Mouse (Mus musculus) lung, embryonic 16.5 days (tissue): ENCODE results near the gene Gm49395. TPM values are rescaled to one million over a fixed set of nuclear protein-coding genes. Genes with fewer than 3 reads are reported as not detected.
A peak's percentile ranks its signal among the peaks of the same experiment; 100 is the strongest.

ENCODE experiments used
- ATAC-seq: fragments of 200-750 bp; cut with Nextera tagmentation; 2 replicates; pipeline ENCODE4 v1.8.0; 2017; ENCODE audit warnings: low read depth, mild to moderate bottlenecking, moderate library complexity
- H3K27ac ChIP-seq: fragments of 300-500 bp; sonication (generic); 2 replicates; pipeline ENCODE4 v1.5.1; 2014; ENCODE audit warnings: mild to moderate bottlenecking, control low read depth, low read length
- H3K27me3 ChIP-seq: fragments of 300-500 bp; sonication (generic); 2 replicates; pipeline ENCODE4 v1.6.1; 2014; ENCODE audit warnings: low read depth, low read length, mixed read lengths; ENCODE audit not compliant: control insufficient read depth, insufficient read depth
- H3K36me3 ChIP-seq: fragments of 300-500 bp; sonication (generic); 2 replicates; pipeline ENCODE4 v1.6.1; 2014; ENCODE audit warnings: low read length; ENCODE audit not compliant: control insufficient read depth, insufficient read depth
- H3K4me1 ChIP-seq: fragments of 300-500 bp; sonication (generic); replicated peaks from 2 replicates; pipeline ENCODE4 v1.6.1; 2014; ENCODE audit warnings: low read length, mixed read lengths; ENCODE audit not compliant: control insufficient read depth, insufficient read depth
- H3K4me2 ChIP-seq: fragments of 300-500 bp; sonication (generic); 2 replicates; pipeline ENCODE4 v1.6.1; 2014; ENCODE audit warnings: low read depth, low read length, control low read depth
- H3K4me3 ChIP-seq: fragments of 300-500 bp; sonication (generic); 2 replicates; pipeline ENCODE4 v1.5.1; 2014; ENCODE audit warnings: mild to moderate bottlenecking, low read length, control low read depth
- H3K9ac ChIP-seq: fragments of 300-500 bp; sonication (generic); 2 replicates; pipeline ENCODE4 v1.6.1; 2014; ENCODE audit warnings: low read length, control low read depth
- H3K9me3 ChIP-seq: fragments of 300-500 bp; sonication (generic); 2 replicates; pipeline ENCODE4 v1.6.1; 2016; ENCODE audit warnings: low read length; ENCODE audit not compliant: control insufficient read depth
- WGBS: fragments of 180-500 bp; shearing (Covaris S2); extraction: QIAGEN DNeasy Blood & Tissue Kit; methylation state at CpG from one replicate; pipeline ENCODE4 v1.1.7; 2014; 5-methylcytosine and 5-hydroxymethylcytosine counted together
- polyA plus RNA-seq: library from polyadenylated mRNA; unstranded; fragments of >200 nt; fragmentation: Nextera tagmentation; extraction: Ambion mirVana; gene quantifications from 2 replicates; pipeline ENCODE4 v1.2.1, GENCODE M21; 2015

Gm49395 gene
- polyA plus RNA-seq, 1 experiment from 2014 or later, result 7.6 TPM

DNA sequence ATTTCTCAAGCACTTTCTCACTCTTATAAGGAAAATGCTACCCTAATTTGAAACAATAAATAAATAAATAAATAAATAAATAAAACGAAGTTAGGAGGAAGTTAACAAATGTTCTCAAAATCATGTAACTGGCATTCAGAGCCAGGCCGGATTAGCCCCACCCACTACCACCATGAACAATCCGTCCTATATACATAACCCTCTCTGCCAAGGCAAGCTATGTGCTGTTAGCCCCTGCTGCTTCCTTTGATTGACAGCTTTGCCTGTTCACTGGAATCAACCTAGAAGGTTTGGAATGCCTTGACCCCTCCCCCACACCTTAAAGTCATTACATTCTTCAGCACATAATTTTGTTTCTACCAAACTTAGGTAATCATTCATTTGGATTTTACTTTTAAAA, 10.2 kb downstream of the Gm49395 start:
- H3K9me3 ChIP-seq, result no peaks in the 10 kb centered on the region
- H3K36me3 ChIP-seq, result peaks cover 10% of the 10 kb centered on the region
- peaks cover 20% of the 10 kb centered on the region for H3K4me1 ChIP-seq
- no peak overlapping the region for H3K4me2 ChIP-seq
- WGBS, result 57% methylated on average over 3 of the region's 3 CpGs
- no peaks in the 10 kb centered on the region for H3K27me3 ChIP-seq
- no peak for ATAC-seq
- no peak overlapping the region for H3K4me3 ChIP-seq
- no peak overlapping the region for H3K9ac ChIP-seq
- H3K27ac ChIP-seq, result peak overlapping the region; percentile 95; the same call in 1 of the 2 replicates

DNA sequence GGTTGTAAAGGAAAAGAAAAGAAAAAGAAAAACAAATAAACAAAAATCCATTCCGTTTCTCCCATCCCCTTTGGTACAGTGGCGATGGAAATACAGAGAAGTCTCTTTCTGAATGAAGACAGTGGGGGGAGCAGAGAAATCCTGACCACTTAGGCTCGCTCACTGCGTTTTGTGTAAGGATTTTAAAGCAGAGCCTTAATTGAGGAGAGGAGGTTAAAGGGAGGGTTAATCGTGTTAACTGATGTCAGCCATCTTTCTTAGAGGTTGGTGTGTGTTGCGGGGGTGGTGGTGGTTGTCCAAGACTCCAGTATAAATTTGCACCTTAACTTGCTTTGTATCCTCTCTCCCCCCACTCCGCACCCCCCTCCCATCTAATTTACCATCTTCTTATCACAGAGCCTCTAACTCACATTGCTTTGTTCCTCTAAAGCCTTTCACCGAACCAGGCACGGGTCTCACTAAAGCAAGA, 10.7 kb downstream of the Gm49395 start:
- H3K27ac ChIP-seq, result peak overlapping the region; percentile 95
- peak overlapping the region; percentile 64 for H3K4me3 ChIP-seq
- WGBS, result 37% methylated on average over 9 of the region's 9 CpGs
- peaks cover 11% of the 10 kb centered on the region for H3K36me3 ChIP-seq
- no peak for ATAC-seq
- H3K4me1 ChIP-seq, result peaks cover 15% of the 10 kb centered on the region
- H3K9me3 ChIP-seq, result no peaks in the 10 kb centered on the region
- H3K4me2 ChIP-seq, result peak overlapping the region; percentile 94
- peak overlapping the region; percentile 85 for H3K9ac ChIP-seq
- no peaks in the 10 kb centered on the region for H3K27me3 ChIP-seq

- Histone ChIP-seq H3K9ac (peak within 1 kb of the TSS; percentile 85), H3K36me3 (peaks cover 11% of the 10 kb centered on the region), H3K4me2 (peak within 1 kb of the TSS; percentile 94), H3K9me3 (no peaks in the 10 kb centered on the region), H3K4me3 (peak within 1 kb of the TSS; percentile 64), H3K27me3 (no peaks in the 10 kb centered on the region), H3K4me1 (peaks cover 11% of the 10 kb centered on the region), H3K27ac (peak within 1 kb of the TSS; percentile 95)
- under 1% methylated on average over 60 of the region's 60 CpGs for WGBS
- peak; percentile 95 for ATAC-seq
These were observed 11.4 kb downstream of the Gm49395 start, which contains the start of gene Pelo for GRCm38 (mm10) chr13:115090069-115090976. TSS of gene Pelo (minus strand) at chr13:115090186.

- 6% methylated on average over 34 of the region's 35 CpGs for WGBS
- Histone ChIP-seq H3K4me3 (peak overlapping the region; percentile 64), H3K9me3 (no peaks in the 10 kb centered on the region), H3K27ac (peak overlapping the region; percentile 95), H3K36me3 (peaks cover 11% of the 10 kb centered on the region), H3K4me2 (peak overlapping the region; percentile 94), H3K9ac (peak overlapping the region; percentile 85), H3K27me3 (no peaks in the 10 kb centered on the region), H3K4me1 (peaks cover 11% of the 10 kb centered on the region)
- peak; percentile 42 for ATAC-seq
These were observed 12.2 kb downstream of the Gm49395 start for GRCm38 (mm10) chr13:115089395-115090025.

- H3K9me3 ChIP-seq, result no peaks in the 10 kb centered on the region
- H3K27ac ChIP-seq, result peak overlapping the region; percentile 10; the same call in 1 of the 2 replicates
- no peaks in the 10 kb centered on the region for H3K27me3 ChIP-seq
- peak overlapping the region; percentile 85 for H3K9ac ChIP-seq
- H3K4me1 ChIP-seq, result peaks cover 11% of the 10 kb centered on the region
- WGBS, result 40% methylated on average over 11 of the region's 11 CpGs
- H3K36me3 ChIP-seq, result peaks cover 11% of the 10 kb centered on the region
- H3K4me2 ChIP-seq, result peak overlapping the region; percentile 94
- no peak for ATAC-seq
- H3K4me3 ChIP-seq, result peak overlapping the region; percentile 64
These were observed 12.7 kb downstream of the Gm49395 start for GRCm38 (mm10) chr13:115089020-115089394.

DNA sequence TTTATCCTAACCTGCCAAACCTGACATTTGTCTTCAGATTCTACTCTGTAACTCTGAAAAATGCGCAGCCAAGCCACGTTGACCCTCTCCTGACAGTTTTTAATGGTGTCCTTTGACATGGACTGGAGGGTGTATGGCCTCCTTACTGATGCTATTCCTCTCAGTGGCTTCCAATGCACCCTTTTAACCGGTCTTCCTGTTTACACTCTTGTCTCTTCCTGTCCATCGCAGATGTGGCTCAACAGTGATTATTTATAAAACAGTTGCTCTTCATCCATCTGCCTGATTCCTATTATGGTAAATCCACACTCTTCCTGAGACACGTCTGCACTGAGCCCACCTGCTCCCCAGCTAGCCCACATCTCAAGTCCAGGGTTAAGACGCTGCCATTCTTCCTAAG, 15.7 kb downstream of the Gm49395 start:
- Histone ChIP-seq H3K4me3 (no peak overlapping the region), H3K27ac (no peak overlapping the region), H3K36me3 (peaks cover 11% of the 10 kb centered on the region), H3K27me3 (no peaks in the 10 kb centered on the region), H3K9ac (no peak overlapping the region), H3K9me3 (no peaks in the 10 kb centered on the region), H3K4me2 (no peak overlapping the region; the same call in 1 of the 2 replicates), H3K4me1 (peaks cover 8% of the 10 kb centered on the region)
- no peak for ATAC-seq
- 56% methylated on average over 6 of the region's 6 CpGs for WGBS

- Histone ChIP-seq H3K4me2 (no peak overlapping the region), H3K9me3 (no peaks in the 10 kb centered on the region), H3K36me3 (peaks cover 5% of the 10 kb centered on the region), H3K27ac (no peak overlapping the region), H3K4me3 (no peak overlapping the region), H3K9ac (no peak overlapping the region), H3K4me1 (peaks cover 11% of the 10 kb centered on the region), H3K27me3 (no peaks in the 10 kb centered on the region)
- 62% methylated on average over 7 of the region's 7 CpGs for WGBS
- ATAC-seq, result no peak
These were observed 19.4 kb downstream of the Gm49395 start for GRCm38 (mm10) chr13:115082339-115082738.

DNA sequence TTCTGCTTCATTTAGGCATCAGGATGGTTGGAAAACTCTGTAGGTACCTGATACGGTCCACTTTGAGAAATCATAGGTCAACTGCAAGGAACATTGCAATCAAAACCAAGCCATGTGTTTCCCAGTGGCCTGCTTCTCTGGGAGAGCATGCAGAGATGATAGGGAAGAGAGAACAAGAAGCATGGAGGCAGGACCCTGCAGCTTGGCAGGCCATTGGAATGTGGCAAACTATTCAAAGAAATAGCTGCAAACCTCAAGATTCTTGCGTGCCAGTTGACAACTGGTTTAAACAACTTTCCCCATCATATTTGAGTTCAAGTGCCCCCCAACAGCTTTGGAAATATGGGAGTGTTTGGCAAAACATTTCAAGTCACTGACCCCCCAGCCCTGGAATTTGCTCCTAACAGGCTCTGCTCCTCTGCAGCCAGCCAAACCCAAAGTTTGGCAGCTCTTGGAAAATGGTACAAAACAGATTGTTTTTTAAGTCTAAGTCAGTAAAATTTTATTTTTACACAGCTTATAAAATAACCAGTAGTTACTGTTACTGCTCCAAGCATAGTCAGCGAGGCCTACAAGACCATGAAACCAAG, 21.6 kb downstream of the Gm49395 start:
- Histone ChIP-seq H3K4me1 (peaks cover 11% of the 10 kb centered on the region), H3K27ac (no peak overlapping the region), H3K4me3 (no peak overlapping the region), H3K9me3 (no peaks in the 10 kb centered on the region), H3K36me3 (no peaks in the 10 kb centered on the region), H3K4me2 (no peak overlapping the region), H3K9ac (no peak overlapping the region), H3K27me3 (no peaks in the 10 kb centered on the region)
- WGBS, result 66% methylated on average over 3 of the region's 3 CpGs
- ATAC-seq, result peak; percentile 38; the same call in 1 of the 2 replicates
